Mouse (Mus musculus) 3134 (cell line): ENCODE data around the gene Ptbp3.
"Not testable (repeated sequence)": the region's sequence is repeated elsewhere in the genome, so short reads cannot be mapped to it uniquely, and the experiment has no call there.

Source experiments
- DNase-seq: peaks from one replicate; pipeline ENCODE4 v3.0.0-alpha.2; 2011; ENCODE audit warnings: low spot score; ENCODE audit not compliant: insufficient read length; ENCODE audit errors: extremely low read depth

The Ptbp3 gene

DNA sequence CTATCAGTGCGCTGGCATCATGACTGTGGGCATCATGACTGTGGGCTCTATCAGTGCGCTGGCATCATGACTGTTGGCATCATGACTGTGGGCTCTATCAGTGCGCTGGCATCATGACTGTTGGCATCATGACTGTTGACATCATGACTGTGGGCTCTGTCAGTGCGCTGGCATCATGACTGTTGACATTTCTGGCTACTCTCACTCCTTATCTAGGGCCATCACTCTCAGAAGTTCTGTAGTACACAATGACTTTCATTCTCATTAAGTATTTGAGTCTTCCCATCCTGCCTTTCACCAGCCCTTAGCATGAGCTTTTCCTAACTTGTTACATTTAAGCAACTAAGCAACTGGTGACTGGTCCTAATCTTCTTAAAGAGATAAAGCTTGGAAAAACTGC is 8.2 kb upstream of the Ptbp3 start:
- DNase-seq, result not testable (repeated sequence)

- no peak for DNase-seq
These were observed 6.0 kb upstream of the Ptbp3 start for GRCm38 (mm10) chr4:59555177-59555576.

DNA sequence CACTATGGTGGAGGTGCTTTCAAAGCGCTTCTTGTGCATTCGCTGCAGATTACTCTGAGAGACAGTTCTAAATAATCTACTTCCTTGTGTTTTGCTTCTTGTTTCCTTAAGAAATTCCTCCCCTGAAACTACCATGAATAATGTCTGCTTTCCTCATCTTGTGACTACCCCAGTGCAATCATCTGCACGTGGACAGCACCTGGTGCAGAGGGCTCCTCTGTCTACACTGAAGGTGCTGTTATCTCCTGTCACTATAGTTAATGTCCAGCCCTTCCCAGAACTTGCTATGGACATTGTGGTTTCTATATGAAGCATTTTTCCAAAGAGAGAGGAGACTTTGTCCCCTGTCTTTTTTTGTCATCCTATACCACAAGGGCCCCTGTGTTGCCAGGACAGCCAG is 4.4 kb upstream of the Ptbp3 start:
- DNase-seq, result no peak

DNA sequence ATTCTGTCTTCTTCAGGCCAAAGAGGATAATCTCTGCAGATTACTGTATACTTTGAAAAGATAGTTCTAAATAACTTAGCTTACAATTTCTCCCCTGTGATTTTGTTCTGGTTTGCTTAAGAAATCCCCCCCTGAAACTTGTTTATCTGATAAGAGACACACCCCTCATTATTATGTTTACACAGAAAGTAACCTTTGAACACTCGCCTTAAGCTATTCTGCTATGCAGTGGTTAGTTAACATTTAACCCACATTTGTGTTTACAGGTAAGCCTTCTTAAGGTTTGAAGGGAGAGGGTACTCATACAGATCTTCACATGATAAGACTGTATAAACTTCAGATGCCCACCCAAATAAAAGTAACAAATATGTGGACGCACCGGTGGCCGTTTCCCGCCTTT is 3.7 kb upstream of the Ptbp3 start:
- DNase-seq, result no peak

DNA sequence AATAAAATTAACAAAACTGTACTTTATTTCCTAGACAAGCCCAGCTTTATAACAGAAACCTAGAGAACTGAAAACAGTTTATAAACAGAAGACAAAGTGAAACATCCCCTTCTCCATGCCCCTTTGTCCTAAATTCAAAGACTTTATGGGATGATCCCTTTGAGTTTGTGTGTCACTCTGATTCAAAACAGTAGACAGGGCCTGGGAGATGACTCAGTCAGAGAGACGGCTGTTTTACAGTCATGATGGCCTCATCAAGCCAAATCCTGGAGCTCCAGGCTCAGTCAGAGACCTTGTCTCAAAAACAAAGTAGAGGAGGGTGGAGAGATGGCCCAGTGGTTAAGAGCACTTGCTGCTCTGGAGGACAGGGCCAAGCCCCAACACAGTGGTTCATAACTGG is 2.7 kb upstream of the Ptbp3 start:
- no peak for DNase-seq

GRCm38 (mm10) chr4:59549977-59550560 is 905 bp upstream of the Ptbp3 start:
- no peak for DNase-seq

GRCm38 (mm10) chr4:59548560-59549174 is 497 bp downstream of the Ptbp3 start:
- peak; percentile 81 for DNase-seq

- DNase-seq, result no peak
These were observed 1.1 kb downstream of the Ptbp3 start for GRCm38 (mm10) chr4:59548011-59548559.

GRCm38 (mm10) chr4:59547136-59547889 is 1.9 kb downstream of the Ptbp3 start:
- DNase-seq, result no peak

DNA sequence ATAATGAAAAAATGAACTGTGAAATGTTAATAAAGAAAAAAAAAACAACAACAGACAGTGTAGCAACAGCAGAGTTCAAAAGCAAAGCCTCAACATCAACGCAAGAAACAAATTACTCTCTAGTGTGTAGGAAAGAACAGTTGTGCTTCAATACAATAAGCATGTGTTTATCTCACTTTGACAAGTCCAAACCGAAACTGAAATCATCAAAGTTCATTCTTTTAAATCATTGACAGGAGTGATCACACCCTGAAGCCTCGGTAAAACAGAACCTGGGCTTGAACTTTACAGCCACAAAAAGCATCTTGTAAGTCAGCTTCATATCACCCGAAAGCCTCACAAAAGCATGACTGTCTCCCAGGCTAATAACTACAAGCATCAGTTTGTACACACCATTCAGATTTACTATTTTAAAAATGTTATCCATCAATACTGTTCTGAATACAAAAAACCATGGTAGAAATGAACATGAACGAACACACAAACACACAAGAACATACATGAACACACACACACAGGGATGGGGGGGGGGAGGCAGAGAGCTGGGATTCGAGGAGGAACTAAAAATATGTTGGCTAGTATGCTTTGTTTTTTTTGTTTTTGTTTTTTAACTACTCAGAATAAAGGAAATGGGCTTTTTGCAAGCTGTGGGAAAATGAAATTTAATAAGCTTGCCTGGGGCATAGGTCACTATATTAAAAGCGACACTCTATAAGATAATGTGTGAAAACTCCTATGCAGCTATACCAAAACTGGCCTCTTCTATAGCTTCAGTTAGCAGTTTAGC is 2.7 kb downstream of the Ptbp3 start:
- DNase-seq, result no peak

DNA sequence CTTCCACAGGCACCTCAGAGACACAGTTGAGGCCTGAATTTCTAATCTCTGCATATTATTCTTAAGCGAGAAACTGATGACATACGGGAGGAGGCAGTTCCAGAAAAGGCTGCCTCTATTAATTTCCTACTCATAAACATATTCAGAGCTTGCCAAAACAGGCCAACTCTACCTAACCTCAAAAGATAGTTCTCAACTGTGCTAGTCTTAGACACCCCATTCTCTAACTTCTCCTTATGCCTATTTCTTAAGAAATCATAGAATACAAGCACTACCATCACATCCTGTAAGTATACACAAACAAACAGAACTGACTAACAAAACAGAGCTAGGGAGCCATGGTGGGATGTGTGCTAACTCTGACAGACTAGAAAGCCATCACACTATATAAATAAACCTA is 4.5 kb downstream of the Ptbp3 start:
- DNase-seq, result no peak

DNA sequence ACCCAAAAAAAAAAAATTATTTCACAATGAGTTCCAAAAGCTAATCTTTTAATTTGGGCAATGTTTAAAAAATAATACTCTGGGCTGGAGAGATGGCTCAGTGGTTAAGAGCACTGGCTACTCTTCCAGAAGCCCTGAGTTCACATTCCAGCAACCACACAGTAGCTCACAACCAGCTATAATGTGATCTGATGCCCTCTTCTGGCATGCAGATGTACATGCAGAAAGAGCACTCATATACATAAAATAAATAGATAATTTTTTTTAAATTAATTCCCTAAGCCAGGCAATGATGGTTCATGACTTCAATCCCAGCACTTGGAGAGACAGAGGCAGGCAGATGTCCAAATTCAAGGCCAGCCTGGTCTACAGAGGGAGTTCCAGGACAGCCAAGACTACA is 6.2 kb downstream of the Ptbp3 start:
- no peak for DNase-seq

DNA sequence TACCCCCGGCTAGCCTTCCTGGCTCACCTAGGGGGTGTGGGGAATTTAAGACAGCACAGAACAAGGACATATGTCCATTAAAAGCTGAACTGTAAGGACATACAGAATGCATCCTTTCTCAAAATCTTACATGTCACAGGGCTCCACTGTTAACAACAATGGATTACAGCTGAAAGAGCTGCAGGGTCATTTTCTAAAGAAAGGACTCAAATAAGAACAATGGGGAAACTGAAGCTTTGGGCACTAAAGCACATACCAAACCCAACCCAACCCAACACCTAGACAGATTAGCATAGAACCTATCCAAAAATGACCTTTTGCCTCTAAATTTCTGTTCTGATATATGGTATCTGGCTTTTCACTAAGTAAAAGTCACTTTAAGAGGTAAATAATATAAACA is 12.9 kb downstream of the Ptbp3 start:
- DNase-seq, result no peak

DNA sequence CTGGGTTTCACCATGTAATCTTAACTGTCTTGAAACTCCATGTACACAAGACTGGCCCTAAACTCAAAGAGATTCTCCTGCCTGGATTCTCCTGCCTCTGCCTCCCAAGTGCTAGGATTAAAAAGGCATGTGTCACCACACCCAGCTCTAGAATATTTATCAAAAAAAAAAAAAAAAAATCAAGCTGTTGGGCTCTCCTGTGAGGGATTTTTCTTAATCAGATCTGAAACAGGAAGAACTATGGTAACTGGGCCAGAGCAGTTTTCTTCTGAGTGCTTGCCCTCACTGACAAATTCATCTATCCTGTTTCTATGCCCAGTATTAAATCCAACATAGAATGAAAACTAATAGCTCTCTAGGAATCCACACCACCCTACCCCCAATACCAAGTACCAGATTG is 13.5 kb downstream of the Ptbp3 start:
- DNase-seq, result no peak

DNA sequence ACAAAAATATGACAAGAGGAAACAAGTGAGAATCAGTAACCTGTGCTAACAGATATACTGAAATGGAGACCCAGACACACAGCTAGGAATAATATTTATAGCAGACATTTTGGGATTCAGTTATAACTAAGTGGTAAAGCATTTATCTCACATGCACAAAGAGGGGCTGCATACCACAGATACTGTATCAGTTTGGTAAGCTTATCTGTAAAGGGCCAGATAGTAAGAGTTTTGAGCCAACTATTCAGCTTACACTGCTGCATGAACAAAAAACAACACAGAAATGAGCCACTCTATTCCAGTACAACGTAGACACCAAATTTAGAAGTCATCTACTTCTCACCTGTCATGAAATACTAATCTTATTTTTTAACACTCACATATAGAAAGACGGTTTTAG is 15.9 kb downstream of the Ptbp3 start:
- no peak for DNase-seq

DNA sequence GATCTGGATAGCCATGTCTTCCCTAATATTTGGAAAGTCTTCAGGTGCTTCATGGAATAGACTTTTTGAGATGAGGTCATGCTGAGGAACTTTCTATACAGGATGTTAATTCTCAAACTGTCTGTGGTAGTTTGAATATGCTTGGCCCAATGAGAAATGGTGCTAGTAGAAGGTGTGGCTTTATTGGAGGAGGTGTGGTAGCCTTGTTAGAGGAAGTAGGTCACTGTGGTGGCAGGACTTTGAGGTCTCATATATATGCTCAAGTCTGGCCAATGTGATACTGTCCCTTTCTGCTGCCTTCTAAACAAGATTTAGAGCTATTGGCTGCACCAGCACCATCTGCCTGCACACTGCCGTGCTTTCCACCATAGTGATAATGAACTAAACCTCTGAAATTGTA is 18.0 kb downstream of the Ptbp3 start:
- no peak for DNase-seq

DNA sequence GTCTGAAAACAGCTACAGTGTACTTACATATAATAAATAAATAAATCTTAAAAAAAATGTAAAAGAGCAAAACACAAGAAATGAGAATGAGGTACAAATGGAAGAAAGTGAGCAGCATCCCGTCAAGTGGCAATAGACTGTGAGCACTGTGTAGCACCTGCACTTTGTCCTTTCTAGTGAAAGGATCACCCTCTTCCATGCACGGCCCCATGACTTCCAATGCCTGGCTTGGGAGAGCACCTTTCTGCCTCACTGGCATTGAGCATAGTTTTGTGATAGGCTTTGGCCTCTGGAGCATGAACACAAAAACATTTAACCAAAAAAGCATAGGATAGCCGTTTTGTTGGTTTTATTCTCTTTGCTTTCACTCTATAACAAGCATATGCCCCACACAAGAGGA is 21.7 kb downstream of the Ptbp3 start:
- no peak for DNase-seq

DNA sequence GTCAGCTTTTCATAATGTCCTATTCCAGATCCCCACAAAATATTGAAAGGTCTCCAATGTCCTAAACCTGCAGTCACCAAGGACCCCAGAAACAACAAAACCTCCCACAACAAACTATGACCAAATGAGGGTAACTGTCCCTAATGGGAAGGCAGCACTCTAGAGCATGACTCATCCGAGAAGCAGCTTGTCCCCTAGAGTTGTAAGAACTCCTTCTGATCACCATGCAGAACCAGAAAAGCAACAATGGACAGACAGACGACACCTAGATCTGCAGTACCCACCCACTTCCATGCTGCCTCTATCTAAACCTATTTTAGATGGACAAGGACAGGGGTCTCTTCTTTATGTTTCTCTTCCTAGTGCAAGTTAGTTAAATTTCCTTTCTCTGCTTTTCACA is 22.4 kb downstream of the Ptbp3 start:
- DNase-seq, result no peak

GRCm38 (mm10) chr4:59524875-59525274 is 24.3 kb downstream of the Ptbp3 start:
- DNase-seq, result no peak

- no peak for DNase-seq
These were observed 38.8 kb downstream of the Ptbp3 start for GRCm38 (mm10) chr4:59510321-59510720.

GRCm38 (mm10) chr4:59509558-59509957 is 39.6 kb downstream of the Ptbp3 start:
- no peak for DNase-seq
